Mouse (Mus musculus) midbrain, embryonic 12.5 days (tissue): ENCODE results near the gene Clpp. TPM values are rescaled to one million over a fixed set of nuclear protein-coding genes. Genes with fewer than 3 reads are reported as not detected.

ENCODE experiments used
- ATAC-seq: fragments of 200-750 bp; cut with Nextera tagmentation; 2 replicates; pipeline ENCODE4 v1.8.0; 2017; ENCODE audit warnings: low read depth, moderate TSS enrichment, moderate library complexity; ENCODE audit not compliant: low FRiP score
- H3K27ac ChIP-seq: fragments of 300-500 bp; sonication (generic); replicated peaks from 2 replicates; pipeline ENCODE4 v1.5.1; 2016; ENCODE audit warnings: mild to moderate bottlenecking
- H3K27me3 ChIP-seq: fragments of 300-500 bp; sonication (generic); 2 replicates; pipeline ENCODE4 v1.6.1; 2016; ENCODE audit warnings: mild to moderate bottlenecking
- H3K36me3 ChIP-seq: fragments of 300-500 bp; sonication (generic); 2 replicates; pipeline ENCODE4 v1.6.1; 2016
- H3K4me1 ChIP-seq: fragments of 300-500 bp; sonication (generic); 2 replicates; pipeline ENCODE4 v1.6.1; 2016
- H3K4me2 ChIP-seq: fragments of 300-500 bp; sonication (generic); replicated peaks from 2 replicates; pipeline ENCODE4 v1.6.1; 2016; ENCODE audit warnings: mild to moderate bottlenecking, moderate library complexity
- H3K4me3 ChIP-seq: fragments of 300-500 bp; sonication (generic); 2 replicates; pipeline ENCODE4 v1.5.1; 2016; ENCODE audit warnings: mild to moderate bottlenecking
- H3K9ac ChIP-seq: fragments of 300-500 bp; sonication (generic); replicated peaks from 2 replicates; pipeline ENCODE4 v1.6.1; 2016; ENCODE audit warnings: mild to moderate bottlenecking, moderate library complexity
- H3K9me3 ChIP-seq: fragments of 300-500 bp; sonication (generic); 2 replicates; pipeline ENCODE4 v1.6.1; 2016; ENCODE audit warnings: mild to moderate bottlenecking
- WGBS: fragments of 180-500 bp; shearing (Covaris S2); methylation state at CpG from one replicate; pipeline ENCODE4 v1.1.7; 2016; 5-methylcytosine and 5-hydroxymethylcytosine counted together
- polyA plus RNA-seq: library from polyadenylated mRNA; unstranded; fragments of >200 nt; fragmentation: Nextera tagmentation; extraction: Ambion mirVana; gene quantifications from 2 replicates; pipeline ENCODE4 v1.2.1, GENCODE M21; 2016

The Clpp gene
- polyA plus RNA-seq, 1 experiment from 2014 or later, result 137 TPM

DNA sequence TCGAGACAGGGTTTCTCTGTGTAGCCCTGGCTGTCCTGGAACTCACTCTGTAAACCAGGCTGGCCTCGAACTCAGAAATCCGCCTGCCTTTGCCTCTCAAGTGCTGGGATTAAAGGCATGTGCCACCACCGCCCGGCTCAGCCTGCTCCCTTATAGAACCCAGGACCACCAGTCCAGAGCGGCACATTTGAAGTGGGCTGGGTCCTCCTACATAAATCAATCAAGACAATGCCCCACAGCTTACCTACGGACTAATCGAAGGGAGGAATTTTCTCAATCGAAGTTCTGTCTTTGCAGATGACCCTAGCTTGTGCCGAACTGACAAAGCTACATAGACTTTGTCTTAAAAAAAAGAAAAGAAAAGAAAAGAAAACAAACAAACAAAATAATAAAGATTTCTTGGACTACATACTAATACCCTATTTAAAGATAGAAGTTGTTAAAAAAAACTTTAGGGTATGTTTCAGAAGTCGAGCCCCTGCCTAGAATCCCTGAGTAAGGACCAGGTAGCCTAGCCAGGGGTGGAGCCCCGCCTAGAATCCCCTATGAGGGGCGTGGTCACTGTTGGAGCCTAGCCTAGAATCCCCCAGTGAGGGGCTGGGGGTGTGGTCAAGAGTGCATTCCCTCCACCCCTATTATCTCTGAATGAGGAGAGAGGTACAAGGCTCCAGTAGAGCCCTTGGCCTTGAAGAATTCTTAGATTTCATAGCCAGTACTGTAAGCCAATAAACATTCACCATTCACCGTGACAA is 16.0 kb upstream of the Clpp start:
- Histone ChIP-seq H3K27me3 (peaks cover 13% of the 10 kb centered on the region; the same call in 1 of the 2 replicates), H3K36me3 (no peaks in the 10 kb centered on the region), H3K9me3 (no peaks in the 10 kb centered on the region), H3K4me3 (no peak overlapping the region), H3K4me2 (no peak overlapping the region), H3K27ac (no peak overlapping the region), H3K9ac (no peak overlapping the region), H3K4me1 (no peaks in the 10 kb centered on the region)
- 69% methylated on average over 14 of the region's 14 CpGs for WGBS
- no peak for ATAC-seq

DNA sequence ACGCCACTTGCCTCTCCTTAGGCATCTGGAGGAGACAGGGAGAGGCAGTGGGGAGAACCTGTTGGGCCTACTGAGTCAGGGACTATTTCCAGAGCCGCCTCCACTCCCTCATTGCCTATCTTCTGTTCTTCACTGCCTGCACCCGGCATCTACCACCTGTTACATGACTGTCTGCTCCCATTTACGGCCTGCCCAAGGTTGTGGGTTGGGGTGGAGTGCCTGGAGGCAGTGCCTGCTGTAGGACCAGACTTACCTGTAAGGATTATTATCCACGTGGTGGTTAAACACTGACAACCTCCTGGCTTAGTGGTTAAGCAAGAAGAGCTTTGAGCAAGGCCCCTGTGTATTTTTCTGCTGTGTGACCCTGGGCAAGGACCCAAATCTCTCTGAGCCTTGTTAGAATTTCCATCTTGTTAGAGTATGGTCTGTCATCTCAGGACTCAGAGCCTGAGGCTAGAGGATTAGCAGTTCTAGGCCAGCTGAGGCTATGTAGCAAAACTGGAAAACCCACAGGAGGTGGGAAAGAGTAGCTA is 15.3 kb upstream of the Clpp start:
- H3K4me2 ChIP-seq, result no peak overlapping the region
- H3K27ac ChIP-seq, result no peak overlapping the region
- H3K4me3 ChIP-seq, result no peak overlapping the region
- 81% methylated on average over 5 of the region's 5 CpGs for WGBS
- H3K27me3 ChIP-seq, result peaks cover 8% of the 10 kb centered on the region; the same call in 1 of the 2 replicates
- no peak for ATAC-seq
- H3K9me3 ChIP-seq, result no peaks in the 10 kb centered on the region
- H3K36me3 ChIP-seq, result no peaks in the 10 kb centered on the region
- no peaks in the 10 kb centered on the region for H3K4me1 ChIP-seq
- H3K9ac ChIP-seq, result no peak overlapping the region

DNA sequence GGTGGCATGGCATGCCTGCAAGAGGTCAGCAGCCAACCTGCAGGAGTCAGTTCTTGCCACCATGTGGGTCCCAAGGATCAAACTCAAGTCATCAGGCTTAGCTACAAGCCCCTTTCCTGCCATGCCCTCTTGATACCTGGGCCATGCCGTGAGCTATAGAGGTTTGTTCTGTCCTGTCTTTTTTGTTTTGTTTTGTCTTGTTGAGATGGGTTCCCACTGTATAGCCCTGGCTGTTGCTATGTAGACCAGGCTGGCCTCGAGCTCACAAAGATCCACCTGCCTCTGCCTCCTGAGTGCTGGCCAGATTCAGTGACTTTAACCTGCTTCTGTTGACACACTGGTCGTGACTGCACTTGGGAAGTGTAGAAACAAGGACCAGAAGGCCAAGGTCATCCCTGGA is 14.7 kb upstream of the Clpp start:
- 77% methylated on average over 3 of the region's 3 CpGs for WGBS
- H3K4me1 ChIP-seq, result no peaks in the 10 kb centered on the region
- no peak for ATAC-seq

GRCm38 (mm10) chr17:56976531-56977390 is 13.3 kb upstream of the Clpp start:
- Histone ChIP-seq H3K9me3 (no peaks in the 10 kb centered on the region), H3K36me3 (no peaks in the 10 kb centered on the region)
- WGBS, result 82% methylated on average over 8 of the region's 8 CpGs

More for the DNA sequence above, 14.7 kb upstream of the Clpp start:
- no peak overlapping the region for H3K27ac ChIP-seq
- no peaks in the 10 kb centered on the region for H3K36me3 ChIP-seq
- H3K27me3 ChIP-seq, result peaks cover 4% of the 10 kb centered on the region; the same call in 1 of the 2 replicates
- H3K4me3 ChIP-seq, result no peak overlapping the region
- no peak overlapping the region for H3K9ac ChIP-seq
- no peaks in the 10 kb centered on the region for H3K9me3 ChIP-seq
- H3K4me2 ChIP-seq, result no peak overlapping the region

GRCm38 (mm10) chr17:56979524-56979923 is 10.6 kb upstream of the Clpp start:
- Histone ChIP-seq H3K4me3 (no peak overlapping the region), H3K36me3 (no peaks in the 10 kb centered on the region), H3K9ac (no peak overlapping the region), H3K9me3 (no peaks in the 10 kb centered on the region), H3K27ac (no peak overlapping the region), H3K4me2 (no peak overlapping the region), H3K27me3 (no peaks in the 10 kb centered on the region), H3K4me1 (no peaks in the 10 kb centered on the region)
- 43% methylated on average over 5 of the region's 8 CpGs for WGBS
- no peak for ATAC-seq

More at GRCm38 (mm10) chr17:56976531-56977390, 13.3 kb upstream of the Clpp start:
- H3K4me1 ChIP-seq, result no peaks in the 10 kb centered on the region
- no peak overlapping the region for H3K27ac ChIP-seq
- H3K4me3 ChIP-seq, result no peak overlapping the region
- no peak overlapping the region for H3K9ac ChIP-seq
- no peaks in the 10 kb centered on the region for H3K27me3 ChIP-seq
- ATAC-seq, result no peak
- H3K4me2 ChIP-seq, result no peak overlapping the region

GRCm38 (mm10) chr17:56981049-56981448 is 9.1 kb upstream of the Clpp start:
- Histone ChIP-seq H3K27me3 (no peaks in the 10 kb centered on the region), H3K4me2 (no peak overlapping the region), H3K36me3 (no peaks in the 10 kb centered on the region), H3K9me3 (no peaks in the 10 kb centered on the region), H3K4me1 (no peaks in the 10 kb centered on the region), H3K4me3 (no peak overlapping the region), H3K9ac (no peak overlapping the region), H3K27ac (no peak overlapping the region)
- ATAC-seq, result no peak
- WGBS, result 80% methylated on average over 7 of the region's 7 CpGs

DNA sequence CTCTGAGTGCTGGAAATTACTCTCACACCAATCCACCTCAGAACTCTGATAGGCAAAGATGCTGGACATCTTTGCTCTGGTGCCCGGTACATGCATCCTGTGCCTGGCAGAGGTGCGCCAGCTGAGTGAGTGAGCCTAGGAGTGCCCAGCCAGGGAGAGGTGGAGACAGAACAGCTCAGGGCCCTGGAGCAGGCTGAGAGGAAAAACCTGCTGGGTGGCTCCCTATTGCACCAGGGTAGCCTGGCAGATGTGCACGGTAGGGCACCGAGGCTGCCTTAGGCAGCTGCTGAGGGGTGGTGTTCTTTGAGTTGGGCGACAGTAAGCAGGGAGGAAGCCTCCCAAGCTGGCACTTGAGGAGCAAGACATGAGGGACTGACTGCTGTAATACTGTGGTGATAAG is 8.1 kb upstream of the Clpp start, which contains the start of gene Acer1:
Gene Acer1, minus strand, starts transcription at position 114 of the 400 bp plus-strand sequence.
- no peak within 1 kb of the TSS for H3K4me3 ChIP-seq
- H3K27me3 ChIP-seq, result no peaks in the 10 kb centered on the region
- H3K27ac ChIP-seq, result no peak within 1 kb of the TSS
- H3K4me1 ChIP-seq, result no peaks in the 10 kb centered on the region
- WGBS, result 75% methylated on average over 5 of the region's 5 CpGs
- H3K9me3 ChIP-seq, result no peaks in the 10 kb centered on the region
- ATAC-seq, result no peak
- no peak within 1 kb of the TSS for H3K4me2 ChIP-seq
- no peak within 1 kb of the TSS for H3K9ac ChIP-seq
- H3K36me3 ChIP-seq, result no peaks in the 10 kb centered on the region

- no peak for ATAC-seq
- 83% methylated on average over 9 of the region's 9 CpGs for WGBS
- Histone ChIP-seq H3K4me2 (no peak overlapping the region), H3K9me3 (no peaks in the 10 kb centered on the region), H3K27ac (no peak overlapping the region), H3K36me3 (no peaks in the 10 kb centered on the region), H3K4me1 (no peaks in the 10 kb centered on the region), H3K27me3 (no peaks in the 10 kb centered on the region), H3K9ac (no peak overlapping the region), H3K4me3 (no peak overlapping the region)
These were observed 5.2 kb upstream of the Clpp start for GRCm38 (mm10) chr17:56984886-56985285.

DNA sequence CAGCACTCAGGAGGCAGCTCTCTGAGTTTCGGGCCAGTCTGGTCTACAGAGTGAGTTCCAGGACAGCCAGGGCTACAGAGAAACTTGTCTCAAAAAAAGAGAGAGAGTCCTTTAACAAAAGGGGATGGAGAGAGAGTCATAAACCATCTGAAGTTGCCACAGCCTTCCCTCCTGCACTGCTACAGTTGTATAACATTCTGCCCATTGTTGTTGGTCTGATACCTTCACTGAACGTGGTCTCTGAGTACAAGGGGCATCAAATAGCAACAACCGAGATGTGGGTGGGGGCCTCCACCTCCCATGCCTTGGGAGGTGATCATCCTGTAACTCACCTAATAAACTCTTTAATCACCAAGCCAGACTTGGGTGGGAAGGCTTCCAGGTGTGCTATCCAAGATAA is 4.4 kb upstream of the Clpp start:
- Histone ChIP-seq H3K4me3 (no peak overlapping the region), H3K36me3 (no peaks in the 10 kb centered on the region), H3K4me2 (no peak overlapping the region), H3K9ac (no peak overlapping the region), H3K27ac (no peak overlapping the region), H3K9me3 (no peaks in the 10 kb centered on the region), H3K4me1 (peaks cover under 1% of the 10 kb centered on the region; the same call in 1 of the 2 replicates), H3K27me3 (no peaks in the 10 kb centered on the region)
- no peak for ATAC-seq
- 84% methylated on average over 3 of the region's 3 CpGs for WGBS

GRCm38 (mm10) chr17:56986105-56986805 is 3.9 kb upstream of the Clpp start:
- Histone ChIP-seq H3K4me2 (no peak overlapping the region), H3K4me1 (peaks cover 6% of the 10 kb centered on the region), H3K9me3 (no peaks in the 10 kb centered on the region), H3K9ac (no peak overlapping the region), H3K27ac (no peak overlapping the region), H3K36me3 (no peaks in the 10 kb centered on the region), H3K4me3 (no peak overlapping the region), H3K27me3 (no peaks in the 10 kb centered on the region)
- ATAC-seq, result no peak
- 93% methylated on average over 3 of the region's 3 CpGs for WGBS

- 94% methylated on average over 7 of the region's 7 CpGs for WGBS
- peaks cover 17% of the 10 kb centered on the region for H3K36me3 ChIP-seq
- no peak overlapping the region for H3K9ac ChIP-seq
These were observed 1.7 kb upstream of the Clpp start for GRCm38 (mm10) chr17:56988441-56988840.

More at GRCm38 (mm10) chr17:56988441-56988840, 1.7 kb upstream of the Clpp start:
- no peak for ATAC-seq
- H3K27me3 ChIP-seq, result no peaks in the 10 kb centered on the region
- peaks cover 7% of the 10 kb centered on the region for H3K4me1 ChIP-seq
- H3K4me2 ChIP-seq, result no peak overlapping the region
- no peak overlapping the region for H3K4me3 ChIP-seq
- H3K27ac ChIP-seq, result no peak overlapping the region
- H3K9me3 ChIP-seq, result no peaks in the 10 kb centered on the region
